Mouse (Mus musculus): ENCODE data around the gene Sephs2. TPM values are rescaled to one million over a fixed set of nuclear protein-coding genes. Genes with fewer than 3 reads are reported as not detected.

Sephs2 gene
- polyA plus RNA-seq, 1 experiment, result 28.6 TPM

DNA sequence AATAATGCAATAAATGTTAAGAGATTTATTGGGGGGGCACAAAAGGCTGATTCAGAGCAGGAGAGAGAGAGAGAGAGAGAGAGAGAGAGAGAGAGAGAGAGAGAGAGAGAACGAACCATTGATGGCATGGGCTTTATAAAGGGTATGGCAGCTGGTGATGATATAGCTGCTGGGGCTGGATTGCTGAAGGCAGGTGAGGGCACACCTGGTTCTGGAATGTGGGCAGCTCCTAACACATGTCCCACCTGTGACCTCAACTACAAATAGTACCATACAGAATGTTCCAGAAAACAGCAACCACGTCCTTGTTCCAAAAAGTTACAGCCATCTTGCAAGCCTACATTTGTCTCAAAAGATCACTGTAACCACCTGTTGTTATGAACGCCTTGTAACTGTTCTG lies 42.5 kb downstream of the Sephs2 start:
- no peak for TF ChIP-seq POLR2A (IDR thresholded peaks at IDR 0.05; ENCODE audit: borderline replicate concordance, extremely low read depth, insufficient read depth, insufficient read length, poor library complexity, severe bottlenecking)
- no peak for DNase-seq (ENCODE audit: low read depth)

DNA sequence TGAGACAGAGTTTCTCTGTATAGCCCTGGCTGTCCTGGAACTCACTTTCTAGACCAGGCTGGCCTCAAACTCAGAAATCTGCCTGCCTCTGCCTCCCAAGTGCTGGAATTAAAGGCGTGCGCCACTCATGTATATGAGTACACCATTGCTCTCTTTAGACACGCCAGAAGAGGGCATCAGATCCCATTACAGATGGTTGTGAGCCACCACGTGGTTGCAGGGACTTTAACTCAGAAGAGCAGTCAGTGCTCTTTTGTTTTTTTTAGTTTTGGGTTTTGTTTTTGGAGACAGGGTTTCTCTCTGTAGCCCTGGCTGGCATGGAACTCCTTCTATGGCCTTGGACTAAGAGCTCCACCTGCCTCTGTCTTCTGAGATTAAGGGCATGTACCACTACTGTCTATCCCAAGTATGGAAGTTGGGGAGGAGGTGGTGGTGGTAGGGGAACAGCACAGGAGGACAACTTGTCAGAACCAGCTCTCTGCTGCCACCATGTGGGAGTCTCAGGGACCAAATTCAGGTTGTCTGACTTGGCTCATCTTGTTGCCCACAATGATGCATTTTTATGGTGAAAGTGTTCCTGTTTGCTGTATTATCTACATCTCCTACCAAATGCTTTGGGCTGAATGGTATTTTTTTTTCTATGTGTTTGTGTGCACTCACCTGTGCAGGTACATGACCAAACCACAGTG lies 45.1 kb downstream of the Sephs2 start:
- TF ChIP-seq CTCF (IDR thresholded peaks at IDR 0.05; ENCODE audit: borderline replicate concordance, extremely low read depth, insufficient read depth, insufficient read length) (peak; percentile 83), POLR2A (IDR thresholded peaks at IDR 0.05; ENCODE audit: borderline replicate concordance, extremely low read depth, insufficient read depth, insufficient read length, poor library complexity, severe bottlenecking) (no peak)
- DNase-seq (ENCODE audit: low read depth), result peak; percentile 86

DNA sequence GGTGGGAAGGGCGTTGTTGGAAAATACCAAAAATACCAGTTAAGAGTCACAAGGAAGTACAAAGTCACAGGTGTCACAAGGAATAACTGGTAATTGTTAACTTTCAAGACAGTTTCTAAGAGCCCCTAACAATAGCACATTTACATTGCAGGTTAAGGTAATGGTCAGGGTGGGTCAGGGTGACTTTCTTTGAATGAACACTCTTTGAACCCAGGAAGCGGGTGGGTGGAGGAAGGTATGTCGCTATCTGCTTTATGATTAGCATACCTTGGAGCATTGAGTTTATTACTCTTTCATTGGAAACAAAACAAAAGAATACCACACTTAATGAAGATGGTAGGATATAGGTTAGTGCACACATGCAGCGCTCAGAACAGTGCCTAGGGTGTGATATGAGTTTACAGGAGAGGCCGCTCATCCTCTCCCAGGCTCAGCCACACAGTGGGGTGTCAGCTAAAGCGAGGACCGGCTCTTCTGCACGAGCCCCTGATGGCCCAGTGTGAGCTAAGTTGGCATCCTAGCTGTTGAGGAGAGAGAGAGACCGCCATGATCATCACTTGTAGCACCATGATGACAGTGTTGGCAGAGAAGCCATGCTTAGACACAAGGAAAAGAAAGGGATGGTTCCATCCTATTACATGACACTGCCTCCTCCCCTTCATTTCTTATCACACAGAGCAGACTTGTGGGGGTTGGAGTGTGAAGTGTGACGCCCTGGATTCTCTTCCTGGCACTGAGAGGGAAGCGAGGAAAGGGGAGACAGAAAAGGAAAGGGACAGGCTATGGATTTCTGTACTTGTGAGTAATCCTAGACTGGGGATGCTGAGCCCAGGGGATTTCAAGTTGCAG lies 48.5 kb downstream of the Sephs2 start:
- no peak for DNase-seq (ENCODE audit: low read depth)
- TF ChIP-seq POLR2A (IDR thresholded peaks at IDR 0.05; ENCODE audit: borderline replicate concordance, extremely low read depth, insufficient read depth, insufficient read length, poor library complexity, severe bottlenecking) (no peak), CTCF (IDR thresholded peaks at IDR 0.05; ENCODE audit: borderline replicate concordance, extremely low read depth, insufficient read depth, insufficient read length) (no peak)

DNA sequence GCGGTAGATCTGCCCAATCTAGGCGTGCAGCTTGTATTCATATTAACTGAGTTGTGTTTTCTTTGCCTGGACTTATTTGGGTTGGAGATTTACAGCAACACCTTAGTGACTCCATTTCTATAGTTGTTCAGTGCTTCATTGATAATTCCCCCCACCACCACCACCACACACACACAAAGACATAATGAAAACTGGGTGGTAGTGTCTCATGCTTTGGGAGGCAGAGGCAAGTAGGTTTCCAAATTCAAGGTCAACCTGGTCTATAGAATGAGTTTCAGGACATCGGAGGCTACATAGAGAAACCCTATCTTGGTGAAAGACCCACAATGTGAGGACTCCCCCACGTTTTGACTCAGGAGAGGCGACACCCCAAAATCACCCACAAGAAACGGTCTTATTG lies 49.2 kb downstream of the Sephs2 start:
- no peak for TF ChIP-seq CTCF (IDR thresholded peaks at IDR 0.05; ENCODE audit: borderline replicate concordance, extremely low read depth, insufficient read depth, insufficient read length)
- no peak for TF ChIP-seq POLR2A (IDR thresholded peaks at IDR 0.05; ENCODE audit: borderline replicate concordance, extremely low read depth, insufficient read depth, insufficient read length, poor library complexity, severe bottlenecking)
- no peak for DNase-seq (ENCODE audit: low read depth)

DNA sequence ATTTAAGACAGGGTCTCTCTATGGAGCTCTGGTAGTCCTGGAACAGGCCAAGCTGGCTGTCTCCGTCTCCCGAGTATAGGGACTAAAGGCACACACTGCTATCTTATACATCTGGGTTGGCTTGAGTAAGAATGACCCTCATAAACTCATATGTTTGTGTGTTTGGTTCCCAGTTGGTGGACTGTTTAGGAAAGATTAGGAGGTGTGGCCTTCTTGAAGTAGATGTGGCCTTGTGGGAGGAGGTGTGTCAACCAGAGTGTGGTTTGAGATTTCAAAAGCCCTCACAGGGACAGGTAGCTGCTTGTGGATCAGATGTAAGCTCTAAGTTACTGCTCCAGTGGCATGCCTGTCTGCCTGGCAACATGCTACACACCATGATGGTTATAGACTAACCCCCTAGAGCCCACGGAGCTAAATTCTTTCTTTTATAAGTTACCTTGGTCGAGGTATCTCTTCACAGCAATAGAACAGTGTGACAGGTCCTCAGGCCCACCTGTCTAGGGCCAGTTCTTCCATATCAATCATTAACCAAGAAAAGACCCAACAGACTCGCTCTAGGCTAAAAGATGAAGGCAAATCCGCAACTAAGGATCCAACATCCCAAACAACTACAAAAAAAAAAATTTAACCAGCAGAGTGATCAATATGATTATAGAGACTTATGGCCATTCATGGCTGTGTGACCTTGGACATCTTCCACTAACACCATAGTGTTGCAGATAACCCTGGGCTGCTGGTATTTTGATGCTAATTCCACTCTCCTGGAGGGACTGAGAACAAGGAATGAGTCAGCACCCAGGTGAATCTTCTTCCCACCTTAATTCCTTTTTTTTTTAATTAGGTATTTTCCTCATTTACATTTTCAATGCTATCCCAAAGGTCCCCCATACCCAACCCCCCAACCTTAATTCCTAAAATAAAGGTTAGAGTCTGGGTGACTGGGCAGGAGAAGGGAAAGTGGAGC lies 50.1 kb downstream of the Sephs2 start:
- no peak for DNase-seq (ENCODE audit: low read depth)
- TF ChIP-seq CTCF (IDR thresholded peaks at IDR 0.05; ENCODE audit: borderline replicate concordance, extremely low read depth, insufficient read depth, insufficient read length), result no peak
- TF ChIP-seq POLR2A (IDR thresholded peaks at IDR 0.05; ENCODE audit: borderline replicate concordance, extremely low read depth, insufficient read depth, insufficient read length, poor library complexity, severe bottlenecking), result no peak

DNA sequence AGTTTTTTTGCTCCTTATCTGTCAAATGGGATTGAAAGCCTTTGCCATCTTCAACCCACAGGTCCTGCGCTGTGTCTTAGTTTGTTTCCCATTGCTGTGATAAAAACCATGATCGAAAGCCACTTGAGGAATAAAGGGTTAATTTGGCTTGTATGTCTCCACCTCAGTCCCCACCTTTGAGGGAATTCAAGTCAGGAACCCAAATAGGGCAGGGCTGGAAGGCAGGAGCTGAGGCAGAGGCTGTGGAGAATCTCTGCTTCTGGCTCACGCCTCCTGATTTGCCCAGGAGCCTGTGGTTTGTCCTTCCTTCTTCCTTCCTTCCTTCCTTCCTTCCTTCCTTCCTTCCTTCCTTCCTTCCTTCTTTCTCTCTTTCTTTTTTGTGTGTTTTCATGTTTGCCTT lies 50.7 kb downstream of the Sephs2 start:
- DNase-seq (ENCODE audit: low read depth), result no peak
- TF ChIP-seq CTCF (IDR thresholded peaks at IDR 0.05; ENCODE audit: borderline replicate concordance, extremely low read depth, insufficient read depth, insufficient read length), result no peak

Other genes with a start within 250 kb of the Sephs2 start
- 350 and 352 TPM in 2 replicates for gene Maz, start 247.0 kb downstream of the Sephs2 start, polyA plus RNA-seq (2012; rRNA removed)
- gene Kif22, start 231.6 kb downstream of the Sephs2 start, polyA plus RNA-seq (2012; rRNA removed), result 25.5 and 42.0 TPM in 2 replicates
- gene Zg16, start 186.7 kb downstream of the Sephs2 start, polyA plus RNA-seq (2012; rRNA removed), result 0.21 TPM in 1 of 2 replicates, not detected in the other
- 1.5 and 2.1 TPM in 2 replicates for gene AI467606, start 182.7 kb downstream of the Sephs2 start, polyA plus RNA-seq (2012; rRNA removed)
- gene Qprt, start 151.8 kb downstream of the Sephs2 start, polyA plus RNA-seq (2012; rRNA removed), result 0.75 and 0.76 TPM in 2 replicates
- gene Spn, start 136.2 kb downstream of the Sephs2 start, polyA plus RNA-seq (2012; rRNA removed), result 0.09 and 0.10 TPM in 2 replicates
- gene Cd2bp2, start 78.0 kb downstream of the Sephs2 start, polyA plus RNA-seq (2012; rRNA removed), result 108 and 117 TPM in 2 replicates
- gene Tbc1d10b, start 65.6 kb downstream of the Sephs2 start, polyA plus RNA-seq (2012; rRNA removed), result 54.2 and 66.1 TPM in 2 replicates
- 5.8 and 8.9 TPM in 2 replicates for gene Mylpf, start 65.2 kb downstream of the Sephs2 start, polyA plus RNA-seq (2012; rRNA removed)
- 38.5 and 38.9 TPM in 2 replicates for gene Zfp553, start 41.0 kb downstream of the Sephs2 start, polyA plus RNA-seq (2012; rRNA removed)
- gene Sept1, start 40.9 kb downstream of the Sephs2 start, polyA plus RNA-seq (2012; rRNA removed), result 19.4 and 22.6 TPM in 2 replicates
- gene Zfp771, start 29.8 kb downstream of the Sephs2 start, polyA plus RNA-seq (2012; rRNA removed), result 88.1 and 118 TPM in 2 replicates
- 82.3 and 131 TPM in 2 replicates for gene Dctpp1, start 13.3 kb downstream of the Sephs2 start, polyA plus RNA-seq (2012; rRNA removed)
- 0.47 and 0.49 TPM in 2 replicates for gene Itgal, start 22.2 kb upstream of the Sephs2 start, polyA plus RNA-seq (2012; rRNA removed)
- gene Zfp768, start 71.5 kb upstream of the Sephs2 start, polyA plus RNA-seq (2012; rRNA removed), result 44.6 and 50.5 TPM in 2 replicates
- gene Zfp747, start 102.0 kb upstream of the Sephs2 start, polyA plus RNA-seq (2012; rRNA removed), result 7.6 and 7.8 TPM in 2 replicates
- gene 9130019O22Rik, start 113.1 kb upstream of the Sephs2 start, polyA plus RNA-seq (2012; rRNA removed), result 4.5 and 4.9 TPM in 2 replicates
- 8.9 and 11.0 TPM in 2 replicates for gene E430018J23Rik, start 119.6 kb upstream of the Sephs2 start, polyA plus RNA-seq (2012; rRNA removed)
- 4.4 and 5.5 TPM in 2 replicates for gene Zfp764, start 132.8 kb upstream of the Sephs2 start, polyA plus RNA-seq (2012; rRNA removed)
- 21.0 and 28.2 TPM in 2 replicates for gene Zfp688, start 148.0 kb upstream of the Sephs2 start, polyA plus RNA-seq (2012; rRNA removed)
- gene Zfp689, start 175.1 kb upstream of the Sephs2 start, polyA plus RNA-seq (2012; rRNA removed), result 14.0 and 14.5 TPM in 2 replicates
- gene Prr14, start 185.6 kb upstream of the Sephs2 start, polyA plus RNA-seq (2012; rRNA removed), result 73.5 and 104 TPM in 2 replicates
- 20.6 and 47.0 TPM in 2 replicates for gene Fbrs, start 205.1 kb upstream of the Sephs2 start, polyA plus RNA-seq (2012; rRNA removed)
- 18.6 and 44.1 TPM in 2 replicates for gene Srcap, start 237.9 kb upstream of the Sephs2 start, polyA plus RNA-seq (2012; rRNA removed)
- 15.5 and 19.2 TPM in 2 replicates for gene Gm42715, start 245.5 kb upstream of the Sephs2 start, polyA plus RNA-seq (2012; rRNA removed)